Mouse (Mus musculus) hindbrain, embryonic 11.5 days (tissue): ENCODE measurements around the gene G6pc2. TPM values are rescaled to one million over a fixed set of nuclear protein-coding genes. Genes with fewer than 3 reads are reported as not detected.

Experiments used
- ATAC-seq: fragments of 200-750 bp; cut with Nextera tagmentation; 2 replicates; pipeline ENCODE4 v1.8.0; 2017; ENCODE audit warnings: mild to moderate bottlenecking, moderate TSS enrichment, moderate library complexity; ENCODE audit not compliant: low FRiP score
- DNase-seq: peaks from one replicate; pipeline ENCODE4 v3.0.0-alpha.2; 2015; ENCODE audit warnings: low spot score
- H3K27ac ChIP-seq: fragments of 300-500 bp; sonication (generic); 2 replicates; pipeline ENCODE4 v1.5.1; 2014; ENCODE audit warnings: mild to moderate bottlenecking, low read depth, low read length
- H3K27me3 ChIP-seq: fragments of 300-500 bp; sonication (generic); 2 replicates; pipeline ENCODE4 v1.6.1; 2014; ENCODE audit warnings: mild to moderate bottlenecking, low read length, moderate library complexity, mixed read lengths; ENCODE audit not compliant: control insufficient read depth, insufficient read depth
- H3K36me3 ChIP-seq: fragments of 300-500 bp; sonication (generic); 2 replicates; pipeline ENCODE4 v1.6.1; 2014; ENCODE audit warnings: mild to moderate bottlenecking, low read length, moderate library complexity, mixed read lengths; ENCODE audit not compliant: control insufficient read depth, insufficient read depth
- H3K4me1 ChIP-seq: fragments of 300-500 bp; sonication (generic); replicated peaks from 2 replicates; pipeline ENCODE4 v1.6.1; 2014; ENCODE audit warnings: low read length, mixed read lengths; ENCODE audit not compliant: control insufficient read depth, insufficient read depth
- H3K4me2 ChIP-seq: fragments of 300-500 bp; sonication (generic); replicated peaks from 2 replicates; pipeline ENCODE4 v1.6.1; 2014; ENCODE audit warnings: mild to moderate bottlenecking, low read depth, low read length
- H3K4me3 ChIP-seq: fragments of 300-500 bp; sonication (generic); 2 replicates; pipeline ENCODE4 v1.5.1; 2014; ENCODE audit warnings: low read depth, low read length
- H3K9ac ChIP-seq: fragments of 300-500 bp; sonication (generic); 2 replicates; pipeline ENCODE4 v1.6.1; 2014; ENCODE audit warnings: low read depth, low read length
- H3K9me3 ChIP-seq: fragments of 300-500 bp; sonication (generic); 2 replicates; pipeline ENCODE4 v1.6.1; 2016; ENCODE audit warnings: low read length; ENCODE audit not compliant: control insufficient read depth
- WGBS: fragments of 180-500 bp; shearing (Covaris S2); extraction: QIAGEN DNeasy Blood & Tissue Kit; methylation state at CpG from one replicate; pipeline ENCODE4 v1.1.7; 2014; 5-methylcytosine and 5-hydroxymethylcytosine counted together
- polyA plus RNA-seq: library from polyadenylated mRNA; unstranded; fragments of >200 nt; fragmentation: Nextera tagmentation; extraction: Ambion mirVana; gene quantifications from 2 replicates; pipeline ENCODE4 v1.2.1, GENCODE M21; 2014

The G6pc2 gene
- polyA plus RNA-seq, 1 experiment from 2014 or later: 0.28 TPM

DNA sequence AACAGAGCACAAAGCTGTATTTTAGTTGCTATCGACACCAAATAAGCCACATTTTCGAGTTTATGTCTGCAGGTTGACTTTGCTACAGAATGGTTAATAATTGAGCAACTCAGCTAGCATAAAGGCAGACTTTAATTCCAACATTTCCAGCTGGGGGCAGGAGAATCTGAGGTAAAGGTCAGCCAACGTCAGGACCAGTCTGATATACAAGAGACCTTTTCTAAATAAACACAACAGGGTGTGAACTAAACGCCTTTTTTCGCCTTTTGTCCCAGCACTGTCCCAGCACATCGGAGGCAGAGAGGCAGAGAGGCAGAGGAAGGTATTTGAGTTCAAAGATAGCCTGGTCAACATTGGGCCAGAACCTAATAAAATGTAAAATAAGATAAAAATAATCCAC is 5.7 kb upstream of the G6pc2 start:
- no peak for DNase-seq
- peak overlapping the region; percentile 86 for H3K4me3 ChIP-seq
- no peaks in the 10 kb centered on the region for H3K36me3 ChIP-seq
- H3K4me1 ChIP-seq: peaks cover 3% of the 10 kb centered on the region; the same call in 1 of the 2 replicates
- no peaks in the 10 kb centered on the region for H3K9me3 ChIP-seq
- H3K27me3 ChIP-seq: no peaks in the 10 kb centered on the region
- no peak overlapping the region for H3K27ac ChIP-seq
- H3K9ac ChIP-seq: peak overlapping the region; percentile 77
- H3K4me2 ChIP-seq: peak overlapping the region; percentile 76
- no peak for ATAC-seq
- WGBS: 22% methylated on average over 6 of the region's 6 CpGs

DNA sequence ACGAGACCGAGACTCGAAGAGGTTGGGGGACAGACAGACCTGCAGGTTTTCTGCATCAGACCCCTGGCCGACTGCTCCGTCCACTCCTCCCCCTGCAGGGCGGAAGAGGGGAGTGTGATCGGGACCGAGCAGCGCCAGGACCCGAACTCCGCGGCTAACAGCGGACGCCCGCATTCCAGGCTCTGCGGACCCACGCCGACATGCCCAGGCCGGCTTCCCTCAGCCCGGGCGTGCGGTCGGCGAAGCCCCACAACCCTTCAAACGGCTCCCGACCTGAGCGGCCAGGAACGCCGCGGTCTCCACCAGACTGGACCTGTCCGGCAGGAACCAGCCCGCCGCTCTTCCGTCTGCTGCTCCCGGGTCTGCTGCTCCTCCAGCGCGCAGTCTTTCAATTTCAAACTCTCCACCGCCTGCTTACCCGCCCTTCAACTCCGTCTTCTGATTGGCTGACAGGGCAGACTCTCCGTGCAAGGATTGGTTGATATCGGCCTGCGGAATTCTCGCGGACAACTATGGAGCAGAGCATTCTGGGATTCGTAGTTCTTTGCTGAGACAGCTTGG is 5.0 kb upstream of the G6pc2 start, which contains the start of gene Spc25:
TSS of gene Spc25 (minus strand) at position 404 of the 561 bp plus-strand sequence.
- H3K9ac ChIP-seq: peak within 1 kb of the TSS; percentile 77
- DNase-seq: peak; percentile 91
- under 1% methylated on average over 46 of the region's 46 CpGs for WGBS
- H3K27me3 ChIP-seq: no peaks in the 10 kb centered on the region
- 0 out of 2 replicates have a peak within 1 kb of the TSS, but pooled peaks have one; percentile 62 for H3K27ac ChIP-seq
- H3K9me3 ChIP-seq: no peaks in the 10 kb centered on the region
- peak; percentile 99 for ATAC-seq
- peak within 1 kb of the TSS; percentile 86 for H3K4me3 ChIP-seq
- no peaks in the 10 kb centered on the region for H3K36me3 ChIP-seq
- H3K4me2 ChIP-seq: peak within 1 kb of the TSS; percentile 76
- H3K4me1 ChIP-seq: peaks cover 3% of the 10 kb centered on the region; the same call in 1 of the 2 replicates

GRCm38 (mm10) chr2:69206523-69206922 is 4.3 kb upstream of the G6pc2 start:
- Histone ChIP-seq H3K4me1 (peaks cover 3% of the 10 kb centered on the region; the same call in 1 of the 2 replicates), H3K27me3 (no peaks in the 10 kb centered on the region), H3K36me3 (no peaks in the 10 kb centered on the region), H3K27ac (no peak overlapping the region), H3K4me3 (no peak overlapping the region), H3K9me3 (no peaks in the 10 kb centered on the region), H3K4me2 (no peak overlapping the region), H3K9ac (no peak overlapping the region)
- 0 out of 2 replicates have a peak, but pooled peaks have one; percentile 23 for ATAC-seq
- DNase-seq: peak; percentile 21
- WGBS: 29% methylated on average over 7 of the region's 7 CpGs

DNA sequence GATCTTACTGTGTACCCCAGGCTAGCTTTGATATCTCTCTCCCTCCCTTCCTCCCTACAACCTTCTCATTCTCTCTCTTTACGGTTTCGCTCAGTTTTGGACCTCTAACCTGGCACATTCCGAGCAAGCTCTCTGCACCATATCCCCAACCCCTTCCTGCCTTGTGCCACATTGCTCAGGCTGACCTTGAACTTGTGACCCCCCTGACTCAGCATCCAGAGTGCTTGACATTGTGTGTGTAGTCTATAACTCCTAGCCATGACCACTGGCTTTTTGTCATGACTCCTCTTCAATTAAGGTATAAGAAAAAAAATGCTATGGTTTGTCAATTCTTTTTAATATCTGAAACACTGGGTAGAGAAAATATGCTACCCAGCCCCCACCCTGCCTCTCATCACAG is 1.2 kb upstream of the G6pc2 start:
- peaks cover 3% of the 10 kb centered on the region; the same call in 1 of the 2 replicates for H3K4me1 ChIP-seq
- no peaks in the 10 kb centered on the region for H3K27me3 ChIP-seq
- H3K36me3 ChIP-seq: no peaks in the 10 kb centered on the region
- no peak overlapping the region for H3K27ac ChIP-seq
- H3K9me3 ChIP-seq: no peaks in the 10 kb centered on the region
- H3K9ac ChIP-seq: no peak overlapping the region
- 88% methylated on average over 3 of the region's 3 CpGs for WGBS
- DNase-seq: no peak
- H3K4me2 ChIP-seq: no peak overlapping the region
- no peak overlapping the region for H3K4me3 ChIP-seq
- no peak for ATAC-seq

- no peak overlapping the region for H3K27ac ChIP-seq
- DNase-seq (no peak), ATAC-seq (no peak)
- no peak overlapping the region for H3K4me3 ChIP-seq
- H3K36me3 ChIP-seq: no peaks in the 10 kb centered on the region
- H3K4me1 ChIP-seq: no peaks in the 10 kb centered on the region
- H3K9ac ChIP-seq: no peak overlapping the region
- WGBS: 81% methylated on average over 10 of the region's 10 CpGs
- no peaks in the 10 kb centered on the region for H3K9me3 ChIP-seq
- H3K4me2 ChIP-seq: no peak overlapping the region
- no peaks in the 10 kb centered on the region for H3K27me3 ChIP-seq
Observed at GRCm38 (mm10) chr2:69212652-69213051, 1.8 kb downstream of the G6pc2 start.

- H3K9me3 ChIP-seq: no peaks in the 10 kb centered on the region
- H3K4me2 ChIP-seq: no peak overlapping the region
- 88% methylated on average over 7 of the region's 7 CpGs for WGBS
- no peak overlapping the region for H3K4me3 ChIP-seq
- no peak overlapping the region for H3K27ac ChIP-seq
- no peaks in the 10 kb centered on the region for H3K36me3 ChIP-seq
- no peaks in the 10 kb centered on the region for H3K4me1 ChIP-seq
- H3K9ac ChIP-seq: no peak overlapping the region
- DNase-seq (no peak), ATAC-seq (no peak)
- H3K27me3 ChIP-seq: no peaks in the 10 kb centered on the region
Observed at GRCm38 (mm10) chr2:69215242-69215641, 4.4 kb downstream of the G6pc2 start.

GRCm38 (mm10) chr2:69221868-69222416 is 11.1 kb downstream of the G6pc2 start:
- Histone ChIP-seq H3K4me2 (no peak overlapping the region), H3K27me3 (no peaks in the 10 kb centered on the region), H3K9ac (no peak overlapping the region), H3K4me1 (no peaks in the 10 kb centered on the region), H3K4me3 (no peak overlapping the region), H3K9me3 (no peaks in the 10 kb centered on the region), H3K27ac (no peak overlapping the region), H3K36me3 (no peaks in the 10 kb centered on the region)
- DNase-seq: no peak
- WGBS: 38% methylated on average over 5 of the region's 5 CpGs
- ATAC-seq: no peak

DNA sequence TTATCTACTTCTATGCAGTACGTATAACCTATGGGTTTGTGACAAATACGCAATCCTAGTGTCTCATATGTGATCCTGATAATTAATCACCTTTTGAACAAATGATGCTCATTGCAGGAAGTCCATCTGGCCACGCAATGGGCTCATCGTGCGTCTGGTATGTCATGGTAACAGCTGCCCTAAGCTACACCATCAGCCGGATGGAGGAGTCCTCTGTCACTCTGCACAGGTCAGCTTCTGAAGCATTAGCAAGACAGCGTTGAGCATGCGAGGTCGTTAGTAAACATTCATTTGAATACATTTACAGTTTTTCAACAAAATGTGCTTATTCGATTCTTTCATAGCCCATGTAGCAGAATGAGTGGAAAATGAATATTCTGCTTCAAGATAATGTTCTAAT is 11.9 kb downstream of the G6pc2 start:
- Histone ChIP-seq H3K4me3 (no peak overlapping the region), H3K4me2 (no peak overlapping the region), H3K4me1 (no peaks in the 10 kb centered on the region), H3K36me3 (no peaks in the 10 kb centered on the region), H3K27ac (no peak overlapping the region), H3K27me3 (no peaks in the 10 kb centered on the region), H3K9me3 (no peaks in the 10 kb centered on the region), H3K9ac (no peak overlapping the region)
- WGBS: 78% methylated on average over 10 of the region's 10 CpGs
- DNase-seq (peak; percentile 5), ATAC-seq (0 out of 2 replicates have a peak, but pooled peaks have one; percentile 53)

DNA sequence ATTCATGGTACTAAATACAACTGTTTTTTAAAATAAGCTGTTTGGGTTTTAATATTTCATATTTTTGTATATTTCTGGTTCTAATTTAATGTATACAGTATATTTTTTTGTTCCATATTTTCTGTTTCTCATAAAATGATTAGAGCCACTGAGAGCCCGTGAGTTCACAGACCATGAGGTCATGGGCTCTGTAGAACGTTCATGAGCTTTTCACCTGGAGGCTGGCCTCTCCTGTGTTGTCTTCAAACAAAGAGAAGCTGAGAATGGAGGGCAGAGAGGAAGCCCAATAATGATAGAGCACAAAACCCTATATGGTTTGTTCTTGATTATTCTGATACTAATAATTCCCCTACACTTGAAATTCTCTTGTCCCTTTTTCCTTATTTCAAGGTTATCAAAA is 13.9 kb downstream of the G6pc2 start:
- no peaks in the 10 kb centered on the region for H3K36me3 ChIP-seq
- DNase-seq (no peak), ATAC-seq (no peak)
- no peaks in the 10 kb centered on the region for H3K4me1 ChIP-seq
- no peak overlapping the region for H3K4me3 ChIP-seq
- H3K27me3 ChIP-seq: no peaks in the 10 kb centered on the region
- H3K4me2 ChIP-seq: no peak overlapping the region
- H3K9ac ChIP-seq: no peak overlapping the region
- H3K9me3 ChIP-seq: no peaks in the 10 kb centered on the region
- WGBS: 76% methylated on average over 2 of the region's 2 CpGs
- H3K27ac ChIP-seq: no peak overlapping the region
